Mouse (Mus musculus): ENCODE measurements at regions not wholly inside any gene's neighbourhood (a gene's known extent, or its start where the extent isn't known, plus 50 kb on each side); places are given as distances from the start of the nearest gene placed in this dataset.
A peak's percentile ranks its signal among the peaks of the same experiment; 100 is the strongest.

DNA sequence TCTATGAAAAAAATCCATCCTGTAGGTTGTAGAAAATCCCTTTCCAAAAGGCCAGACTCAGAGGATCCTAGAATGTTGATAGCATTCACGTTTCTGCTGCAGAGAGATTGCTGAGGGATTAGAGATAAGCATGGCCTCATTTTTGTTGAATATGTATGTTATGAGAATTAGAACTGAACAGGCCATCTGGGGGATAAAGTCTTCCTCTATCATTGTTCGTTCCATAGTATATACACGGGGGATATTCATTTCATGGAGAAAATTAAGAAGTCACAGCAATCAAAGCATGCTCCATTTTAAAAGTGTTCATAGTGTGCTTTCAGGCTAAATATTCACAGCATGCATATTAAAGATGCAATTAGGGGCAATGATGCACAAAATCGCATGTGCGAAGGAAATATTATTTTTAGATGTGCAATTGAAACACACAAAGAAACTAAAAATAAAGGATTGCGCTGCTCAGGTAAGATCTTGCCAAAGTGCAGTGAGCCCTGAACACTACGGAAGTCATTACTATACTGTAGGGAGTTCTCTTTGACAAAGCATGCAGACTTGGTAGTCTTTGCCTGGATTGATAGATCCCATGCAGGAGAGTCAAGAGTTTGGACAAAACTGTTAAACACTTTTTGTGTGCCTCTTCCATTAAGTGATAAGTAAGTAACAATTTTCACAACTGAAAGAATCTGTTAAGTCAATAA lies 511.5 kb downstream of the Phf3 start:
- intact Hi-C loops (cut with DNase I) = no loop called here
- no peak for DNase-seq (ENCODE audit: low spot score in 2 of 2)

DNA sequence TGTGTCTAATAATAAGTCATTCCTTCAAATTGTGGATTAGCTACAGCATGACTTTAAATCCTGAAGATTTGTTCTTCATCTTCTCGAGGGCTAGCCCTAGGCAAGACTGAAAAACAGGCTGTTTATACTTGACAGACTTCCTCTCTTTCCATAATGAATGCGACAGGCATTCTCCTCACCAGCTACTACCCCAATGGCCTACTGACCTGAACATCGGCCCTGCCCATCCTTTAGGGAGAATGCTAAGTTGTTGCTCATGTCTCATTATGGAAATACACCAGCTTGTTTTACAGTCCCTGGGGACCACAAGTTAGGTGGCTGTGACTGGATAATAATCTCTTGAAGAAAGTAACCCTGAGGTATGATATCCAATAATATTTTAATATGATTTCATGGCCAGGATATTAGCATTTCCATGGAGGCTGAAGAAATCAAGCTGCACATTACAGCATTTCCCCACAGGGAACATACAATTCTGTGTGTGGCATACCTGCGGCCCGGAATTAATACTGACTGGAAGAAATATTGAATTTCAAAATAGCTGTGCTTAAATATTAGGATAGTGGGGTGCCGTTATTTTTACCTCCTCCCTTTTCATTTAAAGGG lies 553.0 kb downstream of the Phf3 start:
- DNase-seq (ENCODE audit: low spot score in 2 of 2) = no peak
- intact Hi-C loops (cut with DNase I) = no loop called here

DNA sequence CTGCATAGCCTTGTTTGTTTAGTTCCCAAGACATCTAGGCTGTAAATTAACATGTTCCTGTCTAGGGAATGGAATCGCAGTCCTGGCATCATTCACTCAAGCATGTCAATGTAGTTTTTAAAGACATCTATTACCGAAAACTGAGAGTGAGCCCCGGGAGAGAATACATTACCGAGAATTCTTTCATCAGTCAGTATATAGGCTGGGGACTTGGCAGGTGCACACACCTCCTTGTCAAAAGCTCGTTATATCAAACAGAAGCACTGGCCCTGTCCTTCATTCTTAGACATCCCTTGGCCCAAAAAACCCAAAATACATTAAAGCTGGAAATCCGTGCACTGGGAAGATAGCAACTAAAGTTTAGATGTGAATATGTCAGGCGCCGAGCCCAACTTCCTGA lies 555.5 kb downstream of the Phf3 start:
- intact Hi-C loops (cut with DNase I) = no loop called here
- DNase-seq (ENCODE audit: low spot score in 2 of 2) = no peak

DNA sequence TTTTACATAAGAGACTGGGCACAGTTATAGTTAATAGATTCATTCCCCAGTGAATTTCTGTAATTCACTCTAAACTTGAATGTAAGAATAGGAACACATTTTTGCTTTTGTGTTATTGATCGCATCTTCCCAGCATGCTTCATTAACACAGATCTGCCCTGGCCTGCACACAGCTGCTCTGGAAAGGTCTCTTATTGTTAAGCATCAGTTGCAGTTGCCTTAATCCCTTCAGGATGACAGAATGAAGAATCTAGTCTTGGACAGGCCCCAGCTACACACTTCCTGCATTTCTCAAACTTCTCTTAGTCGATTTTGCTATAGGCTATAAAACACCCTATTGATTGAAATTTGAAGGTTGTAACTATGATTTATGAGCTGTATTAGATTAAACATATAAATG lies 584.6 kb downstream of the Phf3 start:
- DNase-seq (ENCODE audit: low spot score in 2 of 2) = no peak

DNA sequence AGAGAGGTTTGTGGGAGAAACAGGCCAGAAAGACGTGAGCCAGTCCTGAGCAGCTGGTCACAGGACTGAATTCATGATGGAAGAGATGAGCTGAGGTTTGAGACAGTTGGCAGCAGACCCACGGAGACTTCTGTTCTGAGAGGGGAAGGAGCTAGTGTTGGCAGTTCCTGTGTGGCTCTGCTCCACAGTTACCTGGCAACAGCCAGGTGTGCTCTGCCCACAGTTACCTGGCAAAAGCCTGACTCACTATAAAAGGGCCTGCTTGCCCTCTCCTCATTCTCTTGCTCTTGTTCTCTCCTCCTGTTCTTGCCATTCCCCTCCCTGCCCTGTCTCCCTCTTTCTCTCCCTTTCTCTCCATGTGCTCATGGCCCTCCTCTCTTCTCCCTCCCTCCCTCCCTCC lies 611.3 kb downstream of the Phf3 start:
- intact Hi-C loops (cut with DNase I) = no loop called here
- DNase-seq (ENCODE audit: low spot score in 2 of 2) = no peak

More for the DNA sequence above, 584.6 kb downstream of the Phf3 start:
- intact Hi-C loops (cut with DNase I) = no loop called here

DNA sequence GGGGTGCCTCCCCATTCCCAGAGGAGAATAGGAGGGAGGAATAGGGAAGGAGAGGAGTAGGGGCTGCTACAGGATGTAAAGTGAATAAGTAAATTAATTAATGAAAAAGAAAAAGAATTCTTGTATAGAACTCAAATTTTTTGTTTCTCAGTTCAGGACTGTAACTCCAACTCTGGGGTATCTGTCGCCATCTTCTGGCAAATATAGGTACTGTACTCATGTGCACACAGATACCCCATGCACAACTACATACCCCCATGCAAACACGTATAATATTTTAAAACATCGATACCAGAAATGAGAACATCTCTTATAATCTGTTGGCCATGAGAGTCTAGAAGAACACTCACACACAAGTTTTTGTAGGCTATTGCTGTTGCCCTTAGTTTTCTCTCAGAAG lies 614.2 kb downstream of the Phf3 start:
- DNase-seq (ENCODE audit: low spot score in 2 of 2) = no peak
- intact Hi-C loops (cut with DNase I) = no loop called here

DNA sequence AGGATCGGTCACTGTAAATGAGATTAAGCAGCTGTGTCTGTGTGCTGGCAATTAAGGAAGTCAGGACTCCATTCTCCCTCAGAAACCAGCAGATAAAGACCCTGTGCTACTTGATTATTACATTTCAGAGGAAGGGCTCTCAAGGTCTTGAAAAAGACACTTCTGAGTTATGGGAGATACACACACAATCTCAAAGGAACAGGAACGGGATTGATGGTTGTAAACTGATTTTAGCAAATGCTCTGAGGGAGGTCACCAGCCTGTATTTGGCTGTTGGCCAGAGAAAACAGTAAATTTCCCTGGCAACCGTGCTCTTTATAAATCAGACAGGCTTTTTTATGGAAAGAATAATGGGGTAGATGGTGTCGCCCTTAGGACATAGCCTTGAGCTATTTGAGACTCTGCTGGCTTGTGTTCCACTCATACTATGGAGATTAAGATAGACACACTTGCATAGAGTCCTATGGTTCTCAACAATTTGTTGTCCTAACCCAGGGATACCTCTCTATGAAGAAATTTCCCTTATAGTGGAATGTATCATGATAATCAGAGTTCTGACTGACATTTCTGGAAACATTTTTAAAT lies 656.9 kb downstream of the Phf3 start:
- intact Hi-C loops (cut with DNase I) = no loop called here
- DNase-seq (ENCODE audit: low spot score in 2 of 2) = no peak

DNA sequence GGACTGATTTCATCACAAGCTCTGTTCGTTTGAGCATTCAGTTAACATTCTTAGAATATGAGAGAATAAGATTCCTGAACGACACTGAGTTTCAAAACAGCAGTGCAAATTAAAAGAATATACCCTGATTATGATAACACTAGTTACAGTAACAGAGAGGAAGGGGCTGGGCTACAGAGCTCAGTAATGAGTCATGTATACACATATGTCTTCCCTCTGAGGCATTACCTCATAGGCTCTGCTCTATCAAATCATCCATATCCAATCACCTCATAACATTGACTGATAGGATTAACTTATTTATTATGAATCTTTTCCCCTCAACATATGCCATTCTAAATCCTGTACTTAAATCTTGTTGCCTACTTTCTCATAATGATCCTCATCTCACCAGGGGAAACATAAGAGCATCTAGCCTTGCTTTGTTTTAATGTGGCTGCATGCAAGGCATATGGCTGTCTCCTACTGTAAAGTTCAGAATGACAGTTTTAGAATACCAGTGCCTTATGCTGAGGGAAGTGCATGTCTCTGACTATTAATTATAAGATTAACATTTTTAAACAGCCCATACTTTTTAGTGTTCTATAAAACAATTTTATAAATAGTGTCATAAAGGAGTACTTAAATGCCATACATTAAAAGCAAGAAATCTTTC lies 669.0 kb downstream of the Phf3 start:
- no peak for DNase-seq (ENCODE audit: low spot score in 2 of 2)
- intact Hi-C loops (cut with DNase I) = no loop called here

DNA sequence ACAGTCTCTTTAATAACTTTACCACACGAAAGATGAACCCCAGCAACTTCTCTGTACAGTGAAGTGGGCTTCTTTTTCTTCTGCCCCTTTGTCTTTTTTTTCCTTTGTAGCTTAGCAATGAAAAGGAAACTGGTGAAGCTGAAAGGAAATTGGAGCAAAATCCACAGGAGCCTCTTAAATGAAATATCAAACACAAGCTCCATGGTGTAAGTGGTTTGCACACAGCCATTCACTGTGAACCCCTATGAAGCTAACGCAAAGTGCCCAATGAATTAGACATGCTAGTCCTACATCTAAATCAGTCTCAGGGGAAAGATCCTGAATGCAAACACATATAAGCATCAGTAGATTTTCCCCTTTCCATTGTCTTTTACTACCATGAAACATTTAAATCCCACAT lies 697.5 kb downstream of the Phf3 start:
- intact Hi-C loops (cut with DNase I) = no loop called here
- DNase-seq (ENCODE audit: low spot score in 2 of 2) = no peak

DNA sequence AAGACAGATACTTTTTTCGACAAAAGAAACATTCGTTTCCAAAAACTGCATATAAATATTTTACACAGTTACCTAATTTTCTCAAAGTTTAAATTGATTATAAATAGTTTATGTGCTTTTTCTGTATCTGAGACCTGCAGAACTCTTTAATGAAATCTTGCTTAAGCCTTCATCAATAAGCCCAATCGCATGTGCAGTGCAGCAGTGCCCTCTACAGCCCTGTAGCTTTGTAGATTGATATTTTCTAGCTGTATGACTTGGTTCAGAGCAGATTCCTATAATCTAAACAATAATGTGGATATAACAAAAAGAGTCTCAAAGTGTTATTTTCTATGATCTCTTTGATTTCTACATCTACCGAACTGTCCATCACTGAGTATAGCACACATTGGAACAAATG lies 728.7 kb downstream of the Phf3 start:
- intact Hi-C loops (cut with DNase I) = no loop called here
- DNase-seq (ENCODE audit: low spot score in 2 of 2) = peak; percentile 69 to 81

DNA sequence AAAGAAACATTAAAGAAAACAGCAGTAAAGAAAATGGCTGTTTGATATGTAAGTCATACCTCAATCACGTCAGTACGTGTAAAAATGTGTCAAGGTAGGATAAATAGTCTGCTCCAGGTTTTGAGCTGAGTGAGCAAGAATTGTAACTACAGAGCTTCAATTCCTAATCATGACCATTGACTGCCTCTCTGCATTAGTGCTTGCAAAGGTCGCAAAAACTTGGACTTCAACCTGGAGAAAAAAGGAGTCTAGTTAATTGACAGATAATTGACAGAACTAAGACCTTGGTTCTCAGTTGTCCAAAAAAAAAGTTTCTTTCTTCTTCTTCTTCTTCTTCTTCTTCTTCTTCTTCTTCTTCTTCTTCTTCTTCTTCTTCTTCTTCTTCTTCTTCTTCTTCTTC lies 759.5 kb downstream of the Phf3 start:
- intact Hi-C loops (cut with DNase I) = no loop called here
- no peak for DNase-seq (ENCODE audit: low spot score in 2 of 2)

Small RNA genes in the stretch of these regions (microRNA-seq; reads per million reads assigned to microRNA genes)
- 0 reads per million in 2 experiments for gene Gm27430
